Comparison of ENCODE assay signal across 8 mouse cellular contexts in genomic region chr19:55592876-55593691, GRCm38 (mm10).
DNase-seq lines count a peak whose midpoint lies in the region; ATAC-seq and TF ChIP-seq lines count a peak whose summit lies in the region.

No protein-coding gene starts in this region.

- H3K27me3 ChIP-seq in heart, embryonic 11.5 days (ENCODE audit: control insufficient read depth, insufficient read depth, low read length), result peaks cover 3% of the 10 kb centered on the region; the same call in 1 of the 2 replicates
- H3K27me3 ChIP-seq in hindbrain, postnatal 0 days (ENCODE audit: insufficient read depth, low read length), result no peaks in the 10 kb centered on the region
- peaks cover 8% of the 10 kb centered on the region; the same call in 1 of the 2 replicates for H3K27me3 ChIP-seq in limb, embryonic 15.5 days

- H3K4me3 ChIP-seq in heart, embryonic 11.5 days (ENCODE audit: low read depth, low read length), result no peak overlapping the region
- H3K4me3 ChIP-seq in hindbrain, postnatal 0 days (ENCODE audit: low read length), result no peak overlapping the region
- no peak overlapping the region for H3K4me3 ChIP-seq in limb, embryonic 15.5 days

- H3K36me3 ChIP-seq in heart, embryonic 11.5 days (ENCODE audit: control insufficient read depth, insufficient read depth, low read length), result no peaks in the 10 kb centered on the region
- no peaks in the 10 kb centered on the region for H3K36me3 ChIP-seq in hindbrain, postnatal 0 days (ENCODE audit: insufficient read depth, low read length)
- no peaks in the 10 kb centered on the region for H3K36me3 ChIP-seq in limb, embryonic 15.5 days

- H3K9ac ChIP-seq in heart, embryonic 11.5 days (ENCODE audit: low read depth, low read length), result no peak overlapping the region
- H3K9ac ChIP-seq in hindbrain, postnatal 0 days (replicated peaks; ENCODE audit: low read length), result no peak overlapping the region
- no peak overlapping the region for H3K9ac ChIP-seq in limb, embryonic 15.5 days

- ATAC-seq in heart, embryonic 11.5 days (replicated peaks; ENCODE audit: insufficient number of reproducible peaks, low FRiP score, low TSS enrichment), result no peak
- ATAC-seq in hindbrain, postnatal 0 days, result peak; percentile 61
- ATAC-seq in limb, embryonic 15.5 days (ENCODE audit: insufficient number of reproducible peaks, low FRiP score, low TSS enrichment, low read depth), result no peak

- no peak overlapping the region for H3K4me2 ChIP-seq in heart, embryonic 11.5 days
- peak overlapping the region; percentile 38 for H3K4me2 ChIP-seq in hindbrain, postnatal 0 days (ENCODE audit: low read depth, low read length)
- H3K4me2 ChIP-seq in limb, embryonic 15.5 days, result peak overlapping the region; percentile 32

- H3K4me1 ChIP-seq in heart, embryonic 11.5 days (ENCODE audit: control insufficient read depth, insufficient read depth, low read length), result peaks cover 36% of the 10 kb centered on the region
- peaks cover 7% of the 10 kb centered on the region; the same call in 1 of the 2 replicates for H3K4me1 ChIP-seq in hindbrain, postnatal 0 days (ENCODE audit: insufficient read depth, low read length)
- peaks cover 49% of the 10 kb centered on the region for H3K4me1 ChIP-seq in limb, embryonic 15.5 days

- 66% methylated on average over 26 of the region's 26 CpGs for WGBS in heart, embryonic 11.5 days (ENCODE audit: insufficient replicate concordance)
- 28% methylated on average over 26 of the region's 26 CpGs for WGBS in hindbrain, postnatal 0 days
- WGBS in limb, embryonic 15.5 days, result 21% methylated on average over 26 of the region's 26 CpGs

- no peaks in the 10 kb centered on the region for H3K9me3 ChIP-seq in heart, embryonic 11.5 days (replicated peaks; ENCODE audit: control insufficient read depth, low read length)
- no peaks in the 10 kb centered on the region for H3K9me3 ChIP-seq in hindbrain, postnatal 0 days (ENCODE audit: low read length)
- no peaks in the 10 kb centered on the region for H3K9me3 ChIP-seq in limb, embryonic 15.5 days

- 0 out of 2 replicates have a peak overlapping the region, but pooled peaks have one; percentile 57 for H3K27ac ChIP-seq in heart, embryonic 11.5 days (ENCODE audit: low read depth, low read length)
- H3K27ac ChIP-seq in hindbrain, postnatal 0 days, result no peak overlapping the region
- H3K27ac ChIP-seq in limb, embryonic 15.5 days, result peak overlapping the region; percentile 22; the same call in 1 of the 2 replicates

- intact Hi-C loops in heart, postnatal 25 days (cut with DNase I), result no loop called here

- TF ChIP-seq CTCF in hindbrain, postnatal 0 days (IDR thresholded peaks at IDR 0.05; ENCODE audit: low read depth), result no peak

- DNase-seq in heart, postnatal 25 days (ENCODE audit: low spot score), result no peak
- peak; percentile 18 for DNase-seq in brain, embryonic 18.5 days (ENCODE audit: low read depth, low spot score)
- DNase-seq in hindbrain, postnatal 0 days (ENCODE audit: low spot score), result peak; percentile 80
- peak; percentile 83 for DNase-seq in yolk sac, embryonic 10.5 days (ENCODE audit: low spot score)
- no peak for DNase-seq in urinary bladder, adult 2 months (ENCODE audit: low spot score)
- no peak for DNase-seq in heart, adult 9 months (ENCODE audit: low spot score in 2 of 2)

Comparison
In these comparisons a context has a peak if more than half of its experiments do, and no peak if none do; other contexts are left out.
1. DNase-seq: peak in brain, embryonic 18.5 days (single experiment), hindbrain, postnatal 0 days (single experiment) and yolk sac, embryonic 10.5 days (single experiment); none in heart, postnatal 25 days (single experiment), urinary bladder, adult 2 months (single experiment) and heart, adult 9 months (0 of 2).